Mouse (Mus musculus) erythroblast, embryonic 14.5 days (primary cell): Measurements from ENCODE around the gene Adamts9.

Experiments used
- GATA1 ChIP-seq: IDR thresholded peaks from 2 replicates; pipeline ENCODE4 v1.6.1; 2012; ENCODE audit warnings: low read length, inconsistent platforms, mixed read lengths
- TAL1 ChIP-seq: IDR thresholded peaks from 3 replicates; pipeline ENCODE4 v1.6.1; 2012; ENCODE audit warnings: low read length, inconsistent platforms, mixed read lengths

DNA sequence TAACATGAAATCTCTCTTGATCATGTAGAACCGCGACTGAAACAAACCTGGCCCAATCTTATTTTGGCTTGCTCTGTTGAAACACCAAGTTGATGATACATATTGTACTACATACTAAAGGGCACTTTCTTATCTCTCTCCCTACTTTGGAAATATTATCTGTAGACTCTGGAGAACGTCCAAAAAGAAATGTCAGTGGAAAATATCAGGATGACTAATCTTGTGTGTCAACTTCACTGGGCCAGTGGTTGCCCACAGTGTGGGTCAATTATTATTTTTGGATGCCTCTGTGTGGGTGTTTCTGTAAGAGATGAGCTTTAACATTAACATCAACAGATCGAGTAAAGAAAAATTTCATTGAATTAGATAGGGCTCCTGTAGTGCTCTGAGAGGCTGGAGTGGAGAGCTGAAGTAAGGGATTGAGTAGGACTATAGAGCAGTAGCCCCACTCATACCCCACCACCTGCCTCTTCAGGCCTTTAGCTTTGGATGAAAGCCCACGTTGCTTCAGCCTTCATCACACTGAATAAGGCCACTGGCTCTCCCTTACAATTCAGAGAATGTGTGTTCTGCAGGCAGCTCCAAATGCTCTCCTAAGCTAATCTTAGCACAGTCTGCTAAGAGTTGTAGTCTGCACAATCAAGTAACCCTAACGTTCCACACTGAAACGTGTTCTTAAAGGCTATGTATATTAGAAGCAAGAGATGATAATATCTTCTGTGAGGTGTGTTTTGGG lies 38.3 kb upstream of the Adamts9 start:
- TF ChIP-seq GATA1: no peak
- no peak for TF ChIP-seq TAL1
